Mouse (Mus musculus) testis, adult 2 months (tissue): ENCODE results near the gene Ly6g6d. TPM values are rescaled to one million over a fixed set of nuclear protein-coding genes. Genes with fewer than 3 reads are reported as not detected.
"Not testable (repeated sequence)": the region's sequence is repeated elsewhere in the genome, so short reads cannot be mapped to it uniquely, and the experiment has no call there.

ENCODE experiments used
- H3K27ac ChIP-seq: fragments of 200-500 bp; 2 replicates; pipeline ENCODE4 v1.5.1; 2012; ENCODE audit warnings: low read depth, low read length; ENCODE audit not compliant: control insufficient read depth, insufficient read depth
- H3K27me3 ChIP-seq: fragments of 200-500 bp; 2 replicates; pipeline ENCODE4 v1.6.1; 2012; ENCODE audit warnings: mild to moderate bottlenecking, low read length, moderate library complexity; ENCODE audit not compliant: control insufficient read depth, insufficient read depth
- H3K36me3 ChIP-seq: fragments of 200-500 bp; 2 replicates; pipeline ENCODE4 v1.6.1; 2012; ENCODE audit warnings: mild to moderate bottlenecking, low read length; ENCODE audit not compliant: control insufficient read depth, insufficient read depth
- H3K4me1 ChIP-seq: fragments of 200-500 bp; 2 replicates; pipeline ENCODE4 v1.6.1; 2012; ENCODE audit warnings: low read length; ENCODE audit not compliant: control insufficient read depth, insufficient read depth
- H3K4me3 ChIP-seq: fragments of 200-500 bp; 2 replicates; pipeline ENCODE4 v1.5.1; 2012; ENCODE audit warnings: low read depth, mild to moderate bottlenecking, low read length, moderate library complexity, mixed read lengths; ENCODE audit not compliant: control insufficient read depth
- CTCF ChIP-seq: fragments of 200-500 bp; IDR thresholded peaks from 2 replicates; pipeline ENCODE4 v1.5.1; 2012; ENCODE audit warnings: low read depth, mild to moderate bottlenecking, inconsistent platforms, low read length, moderate library complexity; ENCODE audit not compliant: control insufficient read depth, insufficient read depth, insufficient replicate concordance
- POLR2A ChIP-seq: fragments of 200-500 bp; IDR thresholded peaks from 2 replicates; pipeline ENCODE4 v1.6.1; 2012; ENCODE audit warnings: low read depth, mild to moderate bottlenecking, inconsistent platforms, low read length, moderate library complexity; ENCODE audit not compliant: control insufficient read depth
- polyA plus RNA-seq: library from polyadenylated mRNA; depleted of rRNA; stranded (reverse); fragments of >200 nt; gene quantifications from 2 replicates; pipeline ENCODE4 v1.2.3, GENCODE M21; 2012; rRNA removed

Gene Ly6g6d
- 0.85 and 0.99 TPM in 2 replicates for polyA plus RNA-seq

GRCm38 (mm10) chr17:35077786-35078233, at the start of gene Ly6g6d:
Ly6g6d (minus strand) TSS chr17:35078065.
- H3K36me3 ChIP-seq = no peaks in the 10 kb centered on the region
- no peak within 1 kb of the TSS for H3K4me3 ChIP-seq
- H3K27ac ChIP-seq = peak within 1 kb of the TSS; percentile 44
- peaks cover 4% of the 10 kb centered on the region for H3K4me1 ChIP-seq
- TF ChIP-seq POLR2A (no peak), CTCF (peak; percentile 43; the same call in 1 of the 2 replicates)
- H3K27me3 ChIP-seq = no peaks in the 10 kb centered on the region

- H3K27ac ChIP-seq = no peak overlapping the region; the same call in 1 of the 2 replicates
- no peak for TF ChIP-seq POLR2A
- no peaks in the 10 kb centered on the region; the same call in 1 of the 2 replicates for H3K36me3 ChIP-seq
- H3K4me1 ChIP-seq = peaks cover 20% of the 10 kb centered on the region
- no peaks in the 10 kb centered on the region for H3K27me3 ChIP-seq
- peak overlapping the region; percentile 88 for H3K4me3 ChIP-seq
Measured at GRCm38 (mm10) chr17:35127017-35127416, 49.2 kb upstream of the Ly6g6d start.

- Histone ChIP-seq H3K36me3 (no peaks in the 10 kb centered on the region; the same call in 1 of the 2 replicates), H3K27ac (peak within 1 kb of the TSS; percentile 74), H3K4me3 (peak within 1 kb of the TSS; percentile 88), H3K27me3 (no peaks in the 10 kb centered on the region), H3K4me1 (peaks cover 20% of the 10 kb centered on the region)
- TF ChIP-seq POLR2A = peak; percentile 57
- no peak for TF ChIP-seq CTCF
Measured at GRCm38 (mm10) chr17:35126206-35126611, 48.3 kb upstream of the Ly6g6d start, which contains the start of gene D17H6S53E. D17H6S53E (plus strand) TSS chr17:35126373.

GRCm38 (mm10) chr17:35125578-35125977, 47.7 kb upstream of the Ly6g6d start:
- Histone ChIP-seq H3K27me3 (no peaks in the 10 kb centered on the region), H3K4me1 (peaks cover 21% of the 10 kb centered on the region), H3K36me3 (no peaks in the 10 kb centered on the region; the same call in 1 of the 2 replicates), H3K27ac (no peak overlapping the region), H3K4me3 (no peak overlapping the region)
- no peak for TF ChIP-seq POLR2A
- TF ChIP-seq CTCF = no peak

- Histone ChIP-seq H3K27me3 (no peaks in the 10 kb centered on the region), H3K4me3 (no peak overlapping the region), H3K27ac (no peak overlapping the region), H3K4me1 (peaks cover 26% of the 10 kb centered on the region), H3K36me3 (no peaks in the 10 kb centered on the region; the same call in none of the 2 replicates)
- TF ChIP-seq CTCF (no peak), POLR2A (no peak)
Measured at GRCm38 (mm10) chr17:35125081-35125480, 47.2 kb upstream of the Ly6g6d start.

GRCm38 (mm10) chr17:35124261-35124896, 46.5 kb upstream of the Ly6g6d start:
- H3K4me1 ChIP-seq = peaks cover 27% of the 10 kb centered on the region

GRCm38 (mm10) chr17:35123287-35123686, 45.4 kb upstream of the Ly6g6d start:
- H3K36me3 ChIP-seq, H3K27me3 ChIP-seq, H3K27ac ChIP-seq: not testable (repeated sequence)
- H3K4me3 ChIP-seq = peak overlapping the region; percentile 56
- H3K4me1 ChIP-seq = peaks cover 27% of the 10 kb centered on the region

More at GRCm38 (mm10) chr17:35124261-35124896, 46.5 kb upstream of the Ly6g6d start:
- H3K36me3 ChIP-seq, H3K4me3 ChIP-seq, H3K27ac ChIP-seq, H3K27me3 ChIP-seq: not testable (repeated sequence)

GRCm38 (mm10) chr17:35121871-35122303, 44.0 kb upstream of the Ly6g6d start, which contains the start of gene Csnk2b:
Csnk2b (minus strand) TSS chr17:35122053.
- peaks cover 19% of the 10 kb centered on the region for H3K4me1 ChIP-seq
- H3K36me3 ChIP-seq = no peaks in the 10 kb centered on the region; the same call in none of the 2 replicates
- TF ChIP-seq POLR2A = no peak
- no peaks in the 10 kb centered on the region for H3K27me3 ChIP-seq
- H3K27ac ChIP-seq = peak within 1 kb of the TSS; percentile 97
- peak within 1 kb of the TSS; percentile 96 for H3K4me3 ChIP-seq
